Mouse (Mus musculus) layer of hippocampus, adult 18-20 months (tissue): ENCODE measurements around the gene Park7. TPM values are rescaled to one million over a fixed set of nuclear protein-coding genes. Genes with fewer than 3 reads are reported as not detected.
A peak's percentile ranks its signal among the peaks of the same experiment; 100 is the strongest.

Experiments used
- DNase-seq, 2 experiments: peaks; one replicate each; pipeline ENCODE4 v3.0.0; 2022; ENCODE audit warnings: low spot score in 2 of 2
- long read RNA-seq: library from polyadenylated mRNA; stranded (forward); transcript quantifications from one replicate; pipeline ENCODE4 v2.0.0, GENCODE M21; 2021
- total RNA-seq, 2 experiments: library from RNA; stranded (reverse); gene quantifications; 2 replicates each; pipeline ENCODE4 v1.2.3; 2021

Gene Park7
- 100 to 1,000 TPM; 241 to 256 TPM for total RNA-seq
- long read RNA-seq, transcript Park7-201 (7 exons, 908 nt) = major isoform, 169 of 213 reads
- long read RNA-seq, partial matches to known transcripts = 7 of 213 reads
- long read RNA-seq, other reads (novel, unspliced or antisense) = 36 of 213 reads

GRCm38 (mm10) chr4:150914290-150914733 lies at the start of gene Park7, which contains the start of gene Tnfrsf9:
Park7 (minus strand) TSS chr4:150914437.
Tnfrsf9 (plus strand) TSS chr4:150914562.
- DNase-seq = peak; percentile 96 to 97

- DNase-seq = no peak
Measured at GRCm38 (mm10) chr4:150963711-150964110, 49.5 kb upstream of the Park7 start.

- no peak for DNase-seq
Measured at GRCm38 (mm10) chr4:150962231-150962630, 48.0 kb upstream of the Park7 start.

- DNase-seq = no peak
Measured at GRCm38 (mm10) chr4:150958536-150958935, 44.3 kb upstream of the Park7 start.

GRCm38 (mm10) chr4:150957106-150957458 lies 42.8 kb upstream of the Park7 start:
- no peak for DNase-seq

GRCm38 (mm10) chr4:150956369-150957105 lies 42.3 kb upstream of the Park7 start:
- peak; percentile 49 to 75 for DNase-seq

- no peak for DNase-seq
Measured at GRCm38 (mm10) chr4:150950972-150951371, 36.7 kb upstream of the Park7 start.

GRCm38 (mm10) chr4:150944707-150945106 lies 30.5 kb upstream of the Park7 start:
- DNase-seq = no peak

- peak in 1 of 2 experiments; percentile 14 for DNase-seq
Measured at GRCm38 (mm10) chr4:150939991-150940651, 25.9 kb upstream of the Park7 start.

- peak in 1 of 2 experiments; percentile 21 for DNase-seq
Measured at GRCm38 (mm10) chr4:150938063-150938452, 23.8 kb upstream of the Park7 start.

- peak; percentile 43 to 68 for DNase-seq
Measured at GRCm38 (mm10) chr4:150937293-150938062, 23.2 kb upstream of the Park7 start.

GRCm38 (mm10) chr4:150933503-150933902 lies 19.3 kb upstream of the Park7 start:
- no peak for DNase-seq

GRCm38 (mm10) chr4:150927789-150928188 lies 13.6 kb upstream of the Park7 start:
- DNase-seq = no peak

GRCm38 (mm10) chr4:150926924-150927705 lies 12.9 kb upstream of the Park7 start:
- no peak for DNase-seq

GRCm38 (mm10) chr4:150925923-150926322 lies 11.7 kb upstream of the Park7 start:
- no peak for DNase-seq

GRCm38 (mm10) chr4:150924936-150925335 lies 10.7 kb upstream of the Park7 start:
- no peak for DNase-seq

GRCm38 (mm10) chr4:150924308-150924707 lies 10.1 kb upstream of the Park7 start:
- DNase-seq = no peak

- no peak for DNase-seq
Measured at GRCm38 (mm10) chr4:150921206-150921605, 7.0 kb upstream of the Park7 start.

- no peak for DNase-seq
Measured at GRCm38 (mm10) chr4:150917336-150918027, 3.2 kb upstream of the Park7 start.
